Mouse (Mus musculus): Measurements from ENCODE around the gene Rapgef5.

DNA sequence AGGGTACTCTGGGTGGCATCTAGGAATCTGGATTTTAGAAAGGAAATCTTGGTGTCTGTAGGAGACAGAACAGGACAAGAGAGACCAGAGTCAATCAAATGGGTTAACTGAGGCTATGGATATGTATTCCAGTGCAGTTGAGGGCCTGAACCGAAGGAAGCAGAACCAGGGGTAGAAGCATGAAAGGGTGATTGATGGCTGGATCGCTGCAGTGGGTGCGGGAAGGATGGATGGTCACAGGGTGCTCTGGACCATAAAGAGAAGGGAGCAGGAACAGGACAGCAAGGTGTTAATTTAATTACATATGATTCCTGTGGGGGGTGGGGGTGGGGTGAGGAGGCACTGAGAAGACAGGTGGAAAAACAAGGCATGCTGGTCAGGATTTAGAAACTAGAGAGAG, 76.3 kb downstream of the Rapgef5 start:
- TF ChIP-seq CTCF (IDR thresholded peaks at IDR 0.05; ENCODE audit: borderline replicate concordance, extremely low read depth, insufficient read depth, insufficient read length): no peak
- TF ChIP-seq POLR2A (IDR thresholded peaks at IDR 0.05; ENCODE audit: borderline replicate concordance, extremely low read depth, insufficient read depth, insufficient read length, poor library complexity, severe bottlenecking): no peak

All from brain, embryonic 14.5 days (tissue).